Mouse (Mus musculus) gastrocnemius, postnatal 36 days (tissue): ENCODE data around the gene Mta1. TPM values are rescaled to one million over a fixed set of nuclear protein-coding genes. Genes with fewer than 3 reads are reported as not detected.

Source experiments
- DNase-seq, 2 experiments: peaks; one replicate each; pipeline ENCODE4 v3.0.0; 2022
- intact Hi-C: fragments of 180-260 bp; cut with DNase I; formaldehyde crosslinking; loops from one replicate; pipeline ENCODE4 v1.15.1; 2025
- long read RNA-seq, 2 experiments: library from polyadenylated mRNA; stranded (forward); transcript quantifications; one replicate each; pipeline ENCODE4 v2.0.0; 2021
- total RNA-seq, 2 experiments: library from RNA; stranded (reverse); gene quantifications; 2 replicates each; pipeline ENCODE4 v1.2.3; 2021

Gene Mta1
- total RNA-seq, result 10 to 100 TPM; 32.3 to 36.1 TPM
- long read RNA-seq, experiment 1, partial matches to known transcripts, result 7 of 15 reads
- long read RNA-seq, experiment 1, other reads (novel, unspliced or antisense), result 6 of 15 reads
- long read RNA-seq, experiment 2, transcript Mta1-204 (20 exons, 2,775 nt), result major isoform, 6 of 19 reads
- long read RNA-seq, experiment 2, partial matches to known transcripts, result 10 of 19 reads
- long read RNA-seq, experiment 2, other reads (novel, unspliced or antisense), result 3 of 19 reads

GRCm38 (mm10) chr12:113097749-113098281 lies at the start of gene Mta1:
TSS of gene Mta1 (plus strand) at chr12:113098278.
- intact Hi-C loops, result no loop called here
- peak; percentile 47 to 51 for DNase-seq

GRCm38 (mm10) chr12:113049836-113050235 lies 48.2 kb upstream of the Mta1 start:
- intact Hi-C loops, result no loop called here
- DNase-seq, result no peak

- intact Hi-C loops, result no loop called here
- no peak for DNase-seq
Measured at GRCm38 (mm10) chr12:113050671-113051070, 47.4 kb upstream of the Mta1 start.

- intact Hi-C loops, result no loop called here
- DNase-seq, result no peak
Measured at GRCm38 (mm10) chr12:113051628-113052403, 46.3 kb upstream of the Mta1 start.

GRCm38 (mm10) chr12:113056089-113056488 lies 42.0 kb upstream of the Mta1 start:
- DNase-seq, result no peak
- intact Hi-C loops, result no loop called here

GRCm38 (mm10) chr12:113060178-113060577 lies 37.9 kb upstream of the Mta1 start:
- DNase-seq, result no peak
- intact Hi-C loops, result no loop called here

- no peak for DNase-seq
- intact Hi-C loops, result no loop called here
Measured at GRCm38 (mm10) chr12:113061606-113062005, 36.5 kb upstream of the Mta1 start.

- intact Hi-C loops, result no loop called here
- no peak for DNase-seq
Measured at GRCm38 (mm10) chr12:113062201-113062600, 35.9 kb upstream of the Mta1 start.

- intact Hi-C loops, result no loop called here
- no peak for DNase-seq
Measured at GRCm38 (mm10) chr12:113063700-113064099, 34.4 kb upstream of the Mta1 start.

GRCm38 (mm10) chr12:113068002-113068401 lies 30.1 kb upstream of the Mta1 start:
- DNase-seq, result no peak
- intact Hi-C loops, result no loop called here

GRCm38 (mm10) chr12:113069389-113069788 lies 28.7 kb upstream of the Mta1 start:
- no peak for DNase-seq
- intact Hi-C loops, result no loop called here

- intact Hi-C loops, result loop anchor here (10.0 kb wide), 1 partner anchor 67 kb away; the partner anchor contains the start of gene Brf1
- no peak for DNase-seq
Measured at GRCm38 (mm10) chr12:113071321-113071720, 26.8 kb upstream of the Mta1 start.

- intact Hi-C loops, result loop anchor here (10.0 kb wide), 1 partner anchor 67 kb away; the partner anchor contains the start of gene Brf1
- no peak for DNase-seq
Measured at GRCm38 (mm10) chr12:113071827-113072226, 26.3 kb upstream of the Mta1 start.

- intact Hi-C loops, result loop anchor here (10.0 kb wide), 1 partner anchor 69 kb away; the partner anchor contains the start of gene Brf1
- DNase-seq, result no peak
Measured at GRCm38 (mm10) chr12:113073420-113074328, 24.4 kb upstream of the Mta1 start.

- intact Hi-C loops, result loop anchor here (10.0 kb wide), 1 partner anchor 70 kb away; the partner anchor contains the start of gene Brf1
- peak; percentile 80 to 83 for DNase-seq
Measured at GRCm38 (mm10) chr12:113074329-113075062, 23.6 kb upstream of the Mta1 start, which contains the start of gene Tex22. TSS of gene Tex22 (plus strand) at chr12:113074502.

GRCm38 (mm10) chr12:113075063-113075454 lies 23.0 kb upstream of the Mta1 start:
- peak; percentile 79 to 81 for DNase-seq
- intact Hi-C loops, result loop anchor here (10.0 kb wide), 1 partner anchor 70 kb away; the partner anchor contains the start of gene Brf1

- DNase-seq, result no peak
- intact Hi-C loops, result loop anchor here (10.0 kb wide), 1 partner anchor 71 kb away; the partner anchor contains the start of gene Brf1
Measured at GRCm38 (mm10) chr12:113075486-113075885, 22.6 kb upstream of the Mta1 start.

- no peak for DNase-seq
- intact Hi-C loops, result no loop called here
Measured at GRCm38 (mm10) chr12:113087276-113087675, 10.8 kb upstream of the Mta1 start.

- intact Hi-C loops, result no loop called here
- DNase-seq, result no peak
Measured at GRCm38 (mm10) chr12:113088026-113088425, 10.1 kb upstream of the Mta1 start.
